Mouse (Mus musculus): ENCODE results near the gene Sdr9c7.
A peak's percentile ranks its signal among the peaks of the same experiment; 100 is the strongest.
"Not testable (repeated sequence)": the region's sequence is repeated elsewhere in the genome, so short reads cannot be mapped to it uniquely, and the experiment has no call there.

Sdr9c7 gene

GRCm38 (mm10) chr10:127898218-127898617, at the start of gene Sdr9c7:
Gene Sdr9c7 (plus strand): TSS chr10:127898518.
- DNase-seq: no peak

GRCm38 (mm10) chr10:127849628-127850027, 48.7 kb upstream of the Sdr9c7 start, which contains the start of gene Rdh19:
Gene Rdh19 (plus strand): TSS chr10:127849928.
- no peak for DNase-seq

- peak; percentile 2 for DNase-seq
Measured at GRCm38 (mm10) chr10:127856376-127856775, 41.9 kb upstream of the Sdr9c7 start.

GRCm38 (mm10) chr10:127864931-127865330, 33.4 kb upstream of the Sdr9c7 start:
- no peak for DNase-seq

GRCm38 (mm10) chr10:127866232-127866631, 32.1 kb upstream of the Sdr9c7 start, which contains the start of gene Rdh16f2:
Gene Rdh16f2 (plus strand): TSS chr10:127866474.
- no peak for DNase-seq

- peak; percentile 5 for DNase-seq
Measured at GRCm38 (mm10) chr10:127872484-127872883, 25.8 kb upstream of the Sdr9c7 start.

- DNase-seq: no peak
Measured at GRCm38 (mm10) chr10:127877681-127878080, 20.6 kb upstream of the Sdr9c7 start.

- no peak for DNase-seq
Measured at GRCm38 (mm10) chr10:127878262-127879057, 19.9 kb upstream of the Sdr9c7 start.

- DNase-seq: peak; percentile 10
Measured at GRCm38 (mm10) chr10:127879155-127879688, 19.1 kb upstream of the Sdr9c7 start.

GRCm38 (mm10) chr10:127881041-127881440, 17.3 kb upstream of the Sdr9c7 start:
- no peak for DNase-seq

- DNase-seq: no peak
Measured at GRCm38 (mm10) chr10:127886551-127886950, 11.8 kb upstream of the Sdr9c7 start.

GRCm38 (mm10) chr10:127886971-127887370, 11.3 kb upstream of the Sdr9c7 start:
- no peak for DNase-seq

GRCm38 (mm10) chr10:127888605-127889004, 9.7 kb upstream of the Sdr9c7 start, which contains the start of gene Rdh7:
Gene Rdh7 (minus strand): TSS chr10:127888817.
- no peak for DNase-seq

- DNase-seq: no peak
Measured at GRCm38 (mm10) chr10:127891481-127891880, 6.8 kb upstream of the Sdr9c7 start.

- not testable (repeated sequence) for DNase-seq
Measured at GRCm38 (mm10) chr10:127893163-127894022, 4.9 kb upstream of the Sdr9c7 start.

GRCm38 (mm10) chr10:127896705-127897104, 1.6 kb upstream of the Sdr9c7 start:
- DNase-seq: no peak

GRCm38 (mm10) chr10:127897506-127897905, 812 bp upstream of the Sdr9c7 start:
- DNase-seq: no peak

- no peak for DNase-seq
Measured at GRCm38 (mm10) chr10:127899783-127900182, 1.5 kb downstream of the Sdr9c7 start.

GRCm38 (mm10) chr10:127901751-127902150, 3.4 kb downstream of the Sdr9c7 start:
- no peak for DNase-seq

- peak; percentile 9 for DNase-seq
Measured at GRCm38 (mm10) chr10:127903116-127903515, 4.8 kb downstream of the Sdr9c7 start.

GRCm38 (mm10) chr10:127904718-127905446, 6.6 kb downstream of the Sdr9c7 start:
- peak; percentile 25 for DNase-seq

GRCm38 (mm10) chr10:127906138-127906537, 7.8 kb downstream of the Sdr9c7 start:
- no peak for DNase-seq

Measured in right cerebral cortex, adult 18-20 months (tissue).